9 mouse cellular contexts compared by ENCODE assay signal in the genomic region with DNA sequence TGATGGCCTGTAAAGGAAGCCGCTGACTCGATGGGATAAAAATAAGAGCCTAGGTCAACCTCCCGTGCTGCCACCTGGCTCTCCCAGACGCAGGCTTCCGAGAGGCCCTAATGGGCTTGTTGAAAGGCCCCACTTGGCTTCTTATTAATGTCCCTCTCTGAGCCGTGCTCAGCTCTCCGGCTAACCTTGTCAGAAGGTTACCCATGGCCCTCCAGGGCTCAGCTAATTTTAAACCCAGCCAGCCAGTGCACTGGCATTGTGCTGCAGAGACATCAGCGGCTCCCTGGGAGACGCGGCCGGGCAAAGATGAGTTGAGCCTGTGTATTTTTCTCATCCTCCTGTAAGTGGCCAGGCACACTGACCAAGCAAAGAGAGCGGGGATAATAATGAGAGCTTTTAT.
DNase-seq lines count a peak whose midpoint lies in the region; ATAC-seq and TF ChIP-seq lines count a peak whose summit lies in the region.
"Had no signal": no experiment of that assay in that cellular context is flagged by ENCODE, and none has a peak within 500 bp of the region (broad histone marks: within the 10 kb centered on the region; RNA-seq: fewer than 3 reads in every experiment).

No protein-coding gene starts in this region.

- no peak for DNase-seq in cerebellum, postnatal 4 days (ENCODE audit: low spot score in 2 of 2)
- DNase-seq in cerebellum, postnatal 36 days: peak; percentile 36 to 49
- DNase-seq in heart, postnatal 4 days: peak; percentile 65
- DNase-seq in urinary bladder, postnatal 36 days (ENCODE audit: low spot score in 2 of 2): no peak
- DNase-seq in right cerebral cortex, postnatal 14 days: no peak
- DNase-seq in layer of hippocampus, adult 2 months (ENCODE audit: low spot score in 2 of 2): no peak

- H3K9me3 ChIP-seq in midbrain, embryonic 12.5 days: no peaks in the 10 kb centered on the region
- H3K9me3 ChIP-seq: liver, embryonic 15.5 days had no signal

- no peak for TF ChIP-seq CTCF in layer of hippocampus, adult 2 months (conservative IDR thresholded peaks at IDR 0.05)

- no peak overlapping the region; the same call in 1 of the 2 replicates for H3K27ac ChIP-seq in midbrain, embryonic 12.5 days (replicated peaks)
- H3K27ac ChIP-seq in layer of hippocampus, adult 2 months: no peak overlapping the region
- H3K27ac ChIP-seq: liver, embryonic 15.5 days had no signal

- no peaks in the 10 kb centered on the region for H3K27me3 ChIP-seq in midbrain, embryonic 12.5 days

- H3K4me1 ChIP-seq in midbrain, embryonic 12.5 days: peaks cover 51% of the 10 kb centered on the region

- H3K9ac ChIP-seq in midbrain, embryonic 12.5 days (replicated peaks): no peak overlapping the region
- H3K9ac ChIP-seq: liver, embryonic 15.5 days had no signal

- peak; percentile 77 for ATAC-seq in cerebellum, adult (ENCODE audit: insufficient number of reproducible peaks, low FRiP score, low TSS enrichment)
- no peak for ATAC-seq in midbrain, embryonic 12.5 days (ENCODE audit: low FRiP score, low read depth)

- 20% methylated on average over 12 of the region's 12 CpGs for WGBS in midbrain, embryonic 12.5 days

- H3K4me2 ChIP-seq in midbrain, embryonic 12.5 days (replicated peaks): peak overlapping the region; percentile 8
- H3K4me2 ChIP-seq: liver, embryonic 15.5 days had no signal

- no peaks in the 10 kb centered on the region for H3K36me3 ChIP-seq in midbrain, embryonic 12.5 days
- H3K36me3 ChIP-seq: liver, embryonic 15.5 days had no signal

- H3K4me3 ChIP-seq in midbrain, embryonic 12.5 days: no peak overlapping the region
- H3K4me3 ChIP-seq in layer of hippocampus, adult 2 months: no peak overlapping the region
- H3K4me3 ChIP-seq: liver, embryonic 15.5 days had no signal

Comparison
In these comparisons a context has a peak if more than half of its experiments do, and no peak if none do; other contexts are left out.
1. DNase-seq: peak in cerebellum, postnatal 36 days (2 of 2) and heart, postnatal 4 days (single experiment); none in cerebellum, postnatal 4 days (0 of 2), urinary bladder, postnatal 36 days (0 of 2), right cerebral cortex, postnatal 14 days (single experiment) and layer of hippocampus, adult 2 months (0 of 2).